Mouse (Mus musculus) E14TG2a.4 (cell line): ENCODE results near the gene Sfxn5.

Source experiments
- CTCF ChIP-seq: conservative IDR thresholded peaks from 2 replicates; pipeline ENCODE4 v1.5.1; 2014; ENCODE audit warnings: low read length
- NANOG ChIP-seq: IDR thresholded peaks from 2 replicates; pipeline ENCODE4 v1.6.1; 2014; ENCODE audit warnings: borderline replicate concordance, low read length, mixed read lengths

DNA sequence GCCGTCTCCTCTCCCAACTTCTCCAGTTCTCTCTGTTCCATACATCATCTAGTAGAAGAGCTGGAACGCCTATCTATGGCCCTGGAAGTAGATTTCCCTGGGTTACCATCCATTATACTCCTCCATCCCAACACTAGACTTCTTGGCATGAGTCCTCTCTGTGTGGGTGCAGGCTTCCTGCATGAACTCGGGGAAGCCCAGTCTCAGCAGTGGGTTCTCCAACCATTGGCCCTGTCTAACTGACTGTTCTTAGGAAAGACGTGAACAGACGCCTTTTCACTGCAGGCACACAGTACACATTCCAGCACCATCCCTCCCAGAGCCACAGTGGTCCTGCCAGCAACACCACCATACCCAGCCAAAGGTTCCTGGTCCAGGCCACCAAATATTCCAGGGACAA lies 29.4 kb upstream of the Sfxn5 start:
- TF ChIP-seq CTCF (no peak), NANOG (no peak)
